Mouse (Mus musculus) liver, adult 2 months (tissue): ENCODE data around the gene Gdpd3.

Source experiments
- CTCF ChIP-seq: fragments of 200-500 bp; IDR thresholded peaks from 2 replicates; pipeline ENCODE4 v1.5.1; 2011; ENCODE audit warnings: low read depth, low read length, control low read depth
- POLR2A ChIP-seq: fragments of 200-500 bp; IDR thresholded peaks from 2 replicates; pipeline ENCODE4 v1.6.1; 2011; ENCODE audit warnings: low read length, control low read depth; ENCODE audit not compliant: insufficient read depth; ENCODE audit errors: extremely low read depth

DNA sequence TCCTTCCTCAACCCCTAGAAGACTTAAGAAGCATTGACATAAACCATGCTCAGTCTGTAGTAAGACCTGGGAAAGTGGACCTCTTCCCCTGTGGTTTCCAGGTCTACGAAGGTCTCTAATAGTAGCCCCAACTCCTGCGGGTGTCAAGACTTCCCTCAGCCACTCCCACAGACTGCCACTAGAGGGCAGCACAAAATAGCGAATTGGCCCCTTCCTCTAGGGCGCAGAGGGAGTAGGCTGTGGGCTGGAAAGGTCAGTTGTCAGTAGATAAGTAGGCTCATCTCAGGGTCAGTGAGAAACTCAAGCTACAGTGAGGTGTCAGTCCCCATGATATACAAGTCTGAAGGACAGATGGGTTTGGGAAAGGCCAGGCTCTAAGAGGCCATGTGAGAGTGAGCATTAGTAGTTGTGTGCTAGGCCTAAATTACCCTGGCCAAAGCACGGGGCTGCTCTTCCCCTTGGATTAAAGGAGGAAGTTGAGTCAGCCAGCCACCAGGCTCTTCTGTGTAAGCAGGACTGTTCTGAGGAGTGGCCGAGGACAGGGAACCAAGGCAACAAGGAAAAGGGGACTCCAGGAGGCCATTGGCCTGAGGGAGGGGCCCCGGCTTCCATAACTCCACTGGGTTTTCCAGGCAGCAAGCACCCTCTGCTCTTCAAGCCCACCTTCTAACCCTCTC lies 55.8 kb downstream of the Gdpd3 start:
- TF ChIP-seq CTCF (peak; percentile 98), POLR2A (no peak)
